In the genomic region with DNA sequence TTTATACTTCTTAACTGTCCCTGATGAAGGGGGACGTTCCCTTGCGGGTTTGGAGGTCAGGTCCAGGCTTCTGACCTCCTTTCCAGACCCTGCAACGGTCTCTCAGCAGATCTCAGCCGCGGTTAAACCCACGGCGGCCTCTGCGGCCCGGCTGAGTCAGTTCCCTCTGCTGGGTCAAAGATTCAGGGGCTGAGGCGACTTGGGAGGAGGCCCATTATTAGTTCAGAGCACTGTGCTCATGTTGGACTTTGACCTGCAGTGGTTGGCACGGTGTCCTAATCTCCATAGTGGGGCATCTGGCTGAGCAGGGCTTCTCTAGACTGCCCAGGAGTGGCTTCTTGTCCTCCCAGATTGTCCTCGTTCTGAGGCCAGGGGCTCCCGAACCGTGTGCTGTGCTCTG, we compare ENCODE assay signal across 9 mouse cellular contexts. TPM values are rescaled to one million over a fixed set of nuclear protein-coding genes. Genes with fewer than 3 reads are reported as not detected.
DNase-seq lines count a peak whose midpoint lies in the region; ATAC-seq lines count a peak whose summit lies in the region.
"Had no signal": no experiment of that assay in that cellular context is flagged by ENCODE, and none has a peak within 500 bp of the region (broad histone marks: within the 10 kb centered on the region; RNA-seq: fewer than 3 reads in every experiment).

No protein-coding gene starts in this region.

- H3K27me3 ChIP-seq in heart, embryonic 13.5 days (replicated peaks), result peaks cover 16% of the 10 kb centered on the region
- H3K27me3 ChIP-seq: CH12.LX had no signal

- H3K9me3 ChIP-seq in heart, embryonic 13.5 days, result no peaks in the 10 kb centered on the region

- DNase-seq in embryo, embryonic 9.5 days (ENCODE audit: extremely low spot score), result peak; percentile 35
- no peak for DNase-seq in embryo, embryonic 10.5 days (ENCODE audit: low spot score)
- DNase-seq in cerebellum, adult 18-20 months, result peak; percentile 59 to 60
- DNase-seq in kidney, postnatal 36 days, result peak; percentile 91 to 92
- DNase-seq in thymus, postnatal 36 days, result no peak

- peak overlapping the region; percentile 86 for H3K9ac ChIP-seq in heart, embryonic 13.5 days

- H3K4me1 ChIP-seq in heart, embryonic 13.5 days, result peaks cover 45% of the 10 kb centered on the region

- H3K4me3 ChIP-seq in heart, embryonic 13.5 days, result peak overlapping the region; percentile 69

- H3K4me2 ChIP-seq in heart, embryonic 13.5 days, result peak overlapping the region; percentile 98

- H3K36me3 ChIP-seq in heart, embryonic 13.5 days, result peaks cover 27% of the 10 kb centered on the region

- WGBS in heart, embryonic 13.5 days, result 8% methylated on average over 14 of the region's 14 CpGs

- no peak overlapping the region for H3K27ac ChIP-seq in heart, embryonic 13.5 days (replicated peaks)

- ATAC-seq in heart, embryonic 13.5 days (ENCODE audit: extremely low read depth, insufficient number of reproducible peaks, low FRiP score, low TSS enrichment), result no peak
- ATAC-seq in megakaryocyte progenitor cell, adult 5-6 weeks (replicated peaks; ENCODE audit: poor library complexity), result peak; percentile 5; the same call in 1 of the 2 replicates
- no peak for ATAC-seq in monocyte, adult 5-6 weeks (replicated peaks; ENCODE audit: insufficient number of reproducible peaks, low FRiP score, low TSS enrichment, poor library complexity, severe bottlenecking)

RNA-seq across cellular contexts. Expression of a gene that starts 1.2 kb away (rescaled TPM):
- polyA plus RNA-seq in heart, embryonic 13.5 days (2015; fragmentation: Nextera tagmentation; extraction: Ambion mirVana), result 7.5 and 7.7 TPM in 2 replicates
- 3.1 and 4.0 TPM in 2 replicates for total RNA-seq in megakaryocyte progenitor cell, adult 5-6 weeks (2015)
- 4.4 and 5.9 TPM in 2 replicates for total RNA-seq in megakaryocyte progenitor cell, adult 5-6 weeks (2017)
- 0.48 to 1.2 TPM in 2 of 3 replicates, not detected in the other for total RNA-seq in monocyte, adult 5-6 weeks (2017)

RNA-seq across cellular contexts. Expression of a gene that starts 8.1 kb away (rescaled TPM):
- polyA plus RNA-seq in heart, embryonic 13.5 days (2015; fragmentation: Nextera tagmentation; extraction: Ambion mirVana), result 754 and 817 TPM in 2 replicates
- 1,088 and 1,176 TPM in 2 replicates for total RNA-seq in megakaryocyte progenitor cell, adult 5-6 weeks (2015)
- total RNA-seq in megakaryocyte progenitor cell, adult 5-6 weeks (2017), result 3,319 and 5,175 TPM in 2 replicates
- total RNA-seq in monocyte, adult 5-6 weeks (2017), result 1,558 to 1,754 TPM (median 1,732 TPM) in 3 replicates

RNA-seq across cellular contexts. Expression of a gene that starts 50.8 kb away (rescaled TPM):
- polyA plus RNA-seq in heart, embryonic 13.5 days (2015; fragmentation: Nextera tagmentation; extraction: Ambion mirVana), result 0.13 and 0.36 TPM in 2 replicates
- not detected in 2 replicates for total RNA-seq in megakaryocyte progenitor cell, adult 5-6 weeks (2015)
- not detected in 2 replicates for total RNA-seq in megakaryocyte progenitor cell, adult 5-6 weeks (2017)
- total RNA-seq in monocyte, adult 5-6 weeks (2017), result not detected in 3 replicates

Comparison
In these comparisons a context has a peak if more than half of its experiments do, and no peak if none do; other contexts are left out.
1. DNase-seq: peak in embryo, embryonic 9.5 days (single experiment), cerebellum, adult 18-20 months (2 of 2) and kidney, postnatal 36 days (2 of 2); none in embryo, embryonic 10.5 days (single experiment) and thymus, postnatal 36 days (0 of 2).